Mouse (Mus musculus): ENCODE data around the gene Kifc3. TPM values are rescaled to one million over a fixed set of nuclear protein-coding genes. Genes with fewer than 3 reads are reported as not detected.

The Kifc3 gene
- polyA plus RNA-seq, 1 experiment from 2014 or later: 16.5 TPM

- no peaks in the 10 kb centered on the region for H3K9me3 ChIP-seq
- H3K36me3 ChIP-seq: no peaks in the 10 kb centered on the region
- peaks cover 3% of the 10 kb centered on the region; the same call in 1 of the 2 replicates for H3K4me1 ChIP-seq (replicated peaks)
- H3K4me2 ChIP-seq: no peak overlapping the region
- no peak for ATAC-seq (ENCODE audit: low FRiP score)
- no peak overlapping the region for H3K9ac ChIP-seq
- no peak overlapping the region; the same call in 1 of the 2 replicates for H3K27ac ChIP-seq
- 67% methylated on average over 7 of the region's 7 CpGs for whole genome bisulfite sequencing
- H3K27me3 ChIP-seq: no peaks in the 10 kb centered on the region
- H3K4me3 ChIP-seq: no peak overlapping the region
Observed at GRCm38 (mm10) chr8:95226251-95227150, 23.9 kb upstream of the Kifc3 start.

GRCm38 (mm10) chr8:95223969-95224368 is 21.4 kb upstream of the Kifc3 start:
- WGBS: 90% methylated on average over 5 of the region's 5 CpGs
- no peak overlapping the region for H3K4me2 ChIP-seq
- H3K4me3 ChIP-seq: no peak overlapping the region
- peaks cover 10% of the 10 kb centered on the region for H3K4me1 ChIP-seq (replicated peaks)
- no peak for ATAC-seq (ENCODE audit: low FRiP score)
- no peaks in the 10 kb centered on the region for H3K9me3 ChIP-seq
- no peaks in the 10 kb centered on the region for H3K27me3 ChIP-seq
- no peak overlapping the region for H3K27ac ChIP-seq
- H3K9ac ChIP-seq: no peak overlapping the region
- H3K36me3 ChIP-seq: no peaks in the 10 kb centered on the region

GRCm38 (mm10) chr8:95221045-95221444 is 18.4 kb upstream of the Kifc3 start:
- no peaks in the 10 kb centered on the region for H3K9me3 ChIP-seq
- no peak overlapping the region for H3K4me3 ChIP-seq
- H3K27ac ChIP-seq: 0 out of 2 replicates have a peak overlapping the region, but pooled peaks have one; percentile 40
- 0 out of 2 replicates have a peak overlapping the region, but pooled peaks have one; percentile 8 for H3K9ac ChIP-seq
- peaks cover 7% of the 10 kb centered on the region; the same call in 1 of the 2 replicates for H3K4me1 ChIP-seq (replicated peaks)
- WGBS: 62% methylated on average over 2 of the region's 2 CpGs
- H3K4me2 ChIP-seq: no peak overlapping the region
- no peaks in the 10 kb centered on the region for H3K27me3 ChIP-seq
- no peak for ATAC-seq (ENCODE audit: low FRiP score)
- H3K36me3 ChIP-seq: no peaks in the 10 kb centered on the region

- ATAC-seq (ENCODE audit: low FRiP score): no peak
- H3K27ac ChIP-seq: 0 out of 2 replicates have a peak overlapping the region, but pooled peaks have one; percentile 40
- no peaks in the 10 kb centered on the region for H3K27me3 ChIP-seq
- H3K4me1 ChIP-seq (replicated peaks): peaks cover 7% of the 10 kb centered on the region; the same call in 1 of the 2 replicates
- H3K4me2 ChIP-seq: no peak overlapping the region
- no peaks in the 10 kb centered on the region for H3K9me3 ChIP-seq
- 64% methylated on average over 7 of the region's 7 CpGs for WGBS
- 0 out of 2 replicates have a peak overlapping the region, but pooled peaks have one; percentile 8 for H3K9ac ChIP-seq
- no peaks in the 10 kb centered on the region for H3K36me3 ChIP-seq
- no peak overlapping the region for H3K4me3 ChIP-seq
Observed at GRCm38 (mm10) chr8:95220571-95220998, 18.0 kb upstream of the Kifc3 start.

GRCm38 (mm10) chr8:95219623-95220022 is 17.0 kb upstream of the Kifc3 start:
- Histone ChIP-seq H3K27me3 (no peaks in the 10 kb centered on the region), H3K4me3 (no peak overlapping the region), H3K4me2 (no peak overlapping the region), H3K27ac (no peak overlapping the region), H3K4me1 (replicated peaks) (peaks cover 7% of the 10 kb centered on the region; the same call in 1 of the 2 replicates), H3K9me3 (no peaks in the 10 kb centered on the region), H3K36me3 (no peaks in the 10 kb centered on the region), H3K9ac (no peak overlapping the region)
- no peak for ATAC-seq (ENCODE audit: low FRiP score)
- WGBS: 90% methylated on average over 8 of the region's 8 CpGs

- no peaks in the 10 kb centered on the region for H3K27me3 ChIP-seq
- WGBS: 77% methylated on average over 11 of the region's 11 CpGs
- no peaks in the 10 kb centered on the region for H3K36me3 ChIP-seq
- no peaks in the 10 kb centered on the region for H3K9me3 ChIP-seq
- no peak for ATAC-seq (ENCODE audit: low FRiP score)
- no peak overlapping the region for H3K4me2 ChIP-seq
- peaks cover 5% of the 10 kb centered on the region; the same call in 1 of the 2 replicates for H3K4me1 ChIP-seq (replicated peaks)
- no peak overlapping the region for H3K27ac ChIP-seq
- H3K9ac ChIP-seq: no peak overlapping the region
- H3K4me3 ChIP-seq: no peak overlapping the region
Observed at GRCm38 (mm10) chr8:95215709-95216360, 13.2 kb upstream of the Kifc3 start.

GRCm38 (mm10) chr8:95209924-95210323 is 7.3 kb upstream of the Kifc3 start:
- ATAC-seq (ENCODE audit: low FRiP score): no peak
- Histone ChIP-seq H3K4me1 (replicated peaks) (peaks cover 30% of the 10 kb centered on the region), H3K9me3 (no peaks in the 10 kb centered on the region), H3K4me3 (no peak overlapping the region), H3K27ac (peak overlapping the region; percentile 52; the same call in 1 of the 2 replicates), H3K27me3 (no peaks in the 10 kb centered on the region), H3K36me3 (no peaks in the 10 kb centered on the region), H3K9ac (no peak overlapping the region), H3K4me2 (no peak overlapping the region)
- WGBS: 43% methylated on average over 11 of the region's 11 CpGs

- peak; percentile 78 for ATAC-seq (ENCODE audit: low FRiP score)
- H3K36me3 ChIP-seq: no peaks in the 10 kb centered on the region
- WGBS: 11% methylated on average over 8 of the region's 8 CpGs
- H3K4me1 ChIP-seq (replicated peaks): peaks cover 44% of the 10 kb centered on the region
- no peak overlapping the region for H3K4me3 ChIP-seq
- H3K27me3 ChIP-seq: no peaks in the 10 kb centered on the region
- no peak overlapping the region for H3K9ac ChIP-seq
- H3K27ac ChIP-seq: peak overlapping the region; percentile 89
- H3K4me2 ChIP-seq: no peak overlapping the region
- H3K9me3 ChIP-seq: no peaks in the 10 kb centered on the region
Observed at GRCm38 (mm10) chr8:95205946-95206345, 3.3 kb upstream of the Kifc3 start.

- Histone ChIP-seq H3K9ac (no peak overlapping the region), H3K4me3 (no peak overlapping the region), H3K27me3 (no peaks in the 10 kb centered on the region), H3K9me3 (no peaks in the 10 kb centered on the region), H3K36me3 (no peaks in the 10 kb centered on the region), H3K4me2 (no peak overlapping the region), H3K4me1 (replicated peaks) (peaks cover 32% of the 10 kb centered on the region), H3K27ac (peak overlapping the region; percentile 89; the same call in 1 of the 2 replicates)
- 17% methylated on average over 10 of the region's 10 CpGs for WGBS
- ATAC-seq (ENCODE audit: low FRiP score): peak; percentile 62
Observed at GRCm38 (mm10) chr8:95204039-95204380, 1.4 kb upstream of the Kifc3 start.

GRCm38 (mm10) chr8:95203326-95204038 is 870 bp upstream of the Kifc3 start:
- no peak overlapping the region for H3K4me2 ChIP-seq
- no peaks in the 10 kb centered on the region for H3K9me3 ChIP-seq
- H3K27me3 ChIP-seq: no peaks in the 10 kb centered on the region
- no peak overlapping the region for H3K27ac ChIP-seq
- no peak overlapping the region for H3K4me3 ChIP-seq
- ATAC-seq (ENCODE audit: low FRiP score): no peak
- H3K9ac ChIP-seq: no peak overlapping the region
- 54% methylated on average over 9 of the region's 9 CpGs for WGBS
- no peaks in the 10 kb centered on the region for H3K36me3 ChIP-seq
- H3K4me1 ChIP-seq (replicated peaks): peaks cover 32% of the 10 kb centered on the region

- no peaks in the 10 kb centered on the region for H3K9me3 ChIP-seq
- H3K27ac ChIP-seq: no peak overlapping the region
- no peak for ATAC-seq (ENCODE audit: low FRiP score)
- H3K27me3 ChIP-seq: no peaks in the 10 kb centered on the region
- H3K9ac ChIP-seq: no peak overlapping the region
- no peak overlapping the region for H3K4me3 ChIP-seq
- no peaks in the 10 kb centered on the region for H3K36me3 ChIP-seq
- peaks cover 32% of the 10 kb centered on the region for H3K4me1 ChIP-seq (replicated peaks)
- WGBS: 73% methylated on average over 8 of the region's 8 CpGs
- no peak overlapping the region for H3K4me2 ChIP-seq
Observed at GRCm38 (mm10) chr8:95202056-95202570, 499 bp downstream of the Kifc3 start.

- H3K9me3 ChIP-seq: no peaks in the 10 kb centered on the region
- no peak overlapping the region for H3K9ac ChIP-seq
- ATAC-seq (ENCODE audit: low FRiP score): no peak
- no peak overlapping the region for H3K4me3 ChIP-seq
- no peak overlapping the region for H3K4me2 ChIP-seq
- peaks cover 28% of the 10 kb centered on the region for H3K4me1 ChIP-seq (replicated peaks)
- H3K27me3 ChIP-seq: no peaks in the 10 kb centered on the region
- 48% methylated on average over 7 of the region's 7 CpGs for WGBS
- no peaks in the 10 kb centered on the region for H3K36me3 ChIP-seq
- no peak overlapping the region for H3K27ac ChIP-seq
Observed at GRCm38 (mm10) chr8:95201491-95201890, 1.1 kb downstream of the Kifc3 start.

All from hindbrain, embryonic 13.5 days (tissue).